Comparison of ENCODE assay signal across 9 mouse cellular contexts in the genomic region with DNA sequence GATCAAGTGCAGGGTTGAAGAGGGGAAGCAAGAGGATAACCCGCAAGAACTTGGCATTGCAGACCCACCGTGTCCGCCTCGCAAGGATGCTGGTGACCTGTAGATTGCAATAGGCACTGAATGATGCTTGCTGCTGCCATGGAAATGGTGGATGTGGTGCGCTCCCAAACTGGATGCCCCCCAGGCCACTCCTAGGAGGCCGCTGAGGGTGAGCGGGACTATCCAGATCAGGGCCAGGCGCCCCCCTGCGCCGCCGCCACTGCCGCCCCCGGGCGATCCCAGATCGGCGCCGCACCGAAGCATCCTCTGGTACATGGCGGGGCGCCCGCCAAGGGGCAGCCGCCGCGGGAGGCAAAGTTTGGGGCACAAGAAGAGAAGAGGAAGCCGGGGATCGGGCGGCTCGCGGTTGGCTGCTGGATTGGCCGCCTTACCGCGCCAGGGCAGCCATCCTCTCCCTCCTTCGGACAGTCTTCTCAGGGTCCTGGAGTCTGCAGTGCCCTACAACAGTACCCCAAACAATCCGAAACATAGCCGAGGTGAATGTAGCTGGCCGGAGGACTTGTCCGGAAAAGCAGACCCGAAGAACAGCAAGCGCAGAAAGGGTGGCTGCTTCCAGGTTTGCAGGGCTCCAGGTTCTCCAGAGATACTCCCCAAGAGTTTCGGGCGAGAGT.
DNase-seq lines count a peak whose midpoint lies in the region; ATAC-seq and TF ChIP-seq lines count a peak whose summit lies in the region.
"Had no signal": no experiment of that assay in that cellular context is flagged by ENCODE, and none has a peak within 500 bp of the region (broad histone marks: within the 10 kb centered on the region; RNA-seq: fewer than 3 reads in every experiment).

No protein-coding gene starts in this region.

- H3K9me3 ChIP-seq in heart, embryonic 16.5 days (replicated peaks; ENCODE audit: control insufficient read depth, low read length): no peaks in the 10 kb centered on the region
- no peaks in the 10 kb centered on the region for H3K9me3 ChIP-seq in embryonic facial prominence, embryonic 10.5 days
- H3K9me3 ChIP-seq in intestine, embryonic 16.5 days (ENCODE audit: control insufficient read depth, low read length): no peaks in the 10 kb centered on the region
- H3K9me3 ChIP-seq in midbrain, embryonic 13.5 days: no peaks in the 10 kb centered on the region

- 0 out of 2 replicates have a peak, but pooled peaks cover 7% of the 10 kb centered on the region for H3K4me1 ChIP-seq in heart, embryonic 16.5 days (ENCODE audit: control insufficient read depth, insufficient read depth, low read length)
- peaks cover 25% of the 10 kb centered on the region for H3K4me1 ChIP-seq in embryonic facial prominence, embryonic 10.5 days
- H3K4me1 ChIP-seq in intestine, embryonic 16.5 days (ENCODE audit: control insufficient read depth, insufficient read depth, low read length): peaks cover 11% of the 10 kb centered on the region
- peaks cover 27% of the 10 kb centered on the region for H3K4me1 ChIP-seq in midbrain, embryonic 13.5 days (replicated peaks)
- H3K4me1 ChIP-seq in kidney, adult 2 months (ENCODE audit: control insufficient read depth, insufficient read depth, low read length): no peaks in the 10 kb centered on the region

- no peak for TF ChIP-seq CTCF in kidney, adult 2 months (conservative IDR thresholded peaks at IDR 0.05; ENCODE audit: insufficient read depth, insufficient read length, low read depth, low read length)

- TF ChIP-seq POLR2A in kidney, adult 2 months (IDR thresholded peaks at IDR 0.05; ENCODE audit: low read depth, low read length): no peak

- no peak overlapping the region for H3K27ac ChIP-seq in heart, embryonic 16.5 days (ENCODE audit: low read length)
- H3K27ac ChIP-seq in embryonic facial prominence, embryonic 10.5 days (replicated peaks): peak overlapping the region; percentile 41; the same call in 1 of the 2 replicates
- H3K27ac ChIP-seq in intestine, embryonic 16.5 days (ENCODE audit: low read length): no peak overlapping the region
- H3K27ac ChIP-seq in midbrain, embryonic 13.5 days: peak overlapping the region; percentile 78
- no peak overlapping the region for H3K27ac ChIP-seq in kidney, adult 2 months (ENCODE audit: insufficient read depth, low read depth, low read length)

- H3K36me3 ChIP-seq in heart, embryonic 16.5 days (ENCODE audit: control insufficient read depth, insufficient read depth): no peaks in the 10 kb centered on the region
- H3K36me3 ChIP-seq in embryonic facial prominence, embryonic 10.5 days (replicated peaks): no peaks in the 10 kb centered on the region
- H3K36me3 ChIP-seq in intestine, embryonic 16.5 days (ENCODE audit: control insufficient read depth, insufficient read depth, low read length): no peaks in the 10 kb centered on the region
- H3K36me3 ChIP-seq in midbrain, embryonic 13.5 days: no peaks in the 10 kb centered on the region
- H3K36me3 ChIP-seq in kidney, adult 2 months (ENCODE audit: control insufficient read depth, insufficient read depth, low read length): no peaks in the 10 kb centered on the region

- no peak for DNase-seq in heart, postnatal 4 days
- DNase-seq in Muller cell, postnatal 12 days (ENCODE audit: inconsistent ontology term): peak; percentile 49
- peak; percentile 60 for DNase-seq in embryonic facial prominence, embryonic 10.5 days (ENCODE audit: low spot score)
- no peak for DNase-seq in MN1 (ENCODE audit: low spot score)
- no peak for DNase-seq in kidney, adult 2 months

- peaks cover 33% of the 10 kb centered on the region for H3K27me3 ChIP-seq in heart, embryonic 16.5 days (ENCODE audit: control insufficient read depth, insufficient read depth, low read length)
- peaks cover 59% of the 10 kb centered on the region for H3K27me3 ChIP-seq in embryonic facial prominence, embryonic 10.5 days (replicated peaks; ENCODE audit: low read depth, poor library complexity, severe bottlenecking)
- H3K27me3 ChIP-seq in intestine, embryonic 16.5 days (replicated peaks; ENCODE audit: control insufficient read depth, insufficient read depth, low read length): peaks cover 26% of the 10 kb centered on the region
- 0 out of 2 replicates have a peak, but pooled peaks cover 8% of the 10 kb centered on the region for H3K27me3 ChIP-seq in midbrain, embryonic 13.5 days
- no peaks in the 10 kb centered on the region; the same call in 1 of the 2 replicates for H3K27me3 ChIP-seq in kidney, adult 2 months (replicated peaks; ENCODE audit: control insufficient read depth, insufficient read depth, low read length)

- no peak for ATAC-seq in heart, embryonic 16.5 days (replicated peaks; ENCODE audit: extremely low read depth, insufficient read depth, low FRiP score)
- peak; percentile 52 for ATAC-seq in intestine, embryonic 16.5 days
- peak; percentile 69 for ATAC-seq in midbrain, embryonic 13.5 days
- ATAC-seq: Patski had no signal

- H3K4me3 ChIP-seq in heart, embryonic 16.5 days (ENCODE audit: low read length): peak overlapping the region; percentile 59
- peak overlapping the region; percentile 63 for H3K4me3 ChIP-seq in embryonic facial prominence, embryonic 10.5 days
- H3K4me3 ChIP-seq in intestine, embryonic 16.5 days (ENCODE audit: low read length): peak overlapping the region; percentile 48
- peak overlapping the region; percentile 67 for H3K4me3 ChIP-seq in midbrain, embryonic 13.5 days (replicated peaks)
- no peak overlapping the region for H3K4me3 ChIP-seq in kidney, adult 2 months (ENCODE audit: insufficient read depth, low read depth, low read length)

- H3K4me2 ChIP-seq in heart, embryonic 16.5 days (ENCODE audit: low read depth, low read length): peak overlapping the region; percentile 90
- peak overlapping the region; percentile 87 for H3K4me2 ChIP-seq in intestine, embryonic 16.5 days (ENCODE audit: low read depth, low read length)
- H3K4me2 ChIP-seq in midbrain, embryonic 13.5 days (replicated peaks): peak overlapping the region; percentile 88

- H3K9ac ChIP-seq in heart, embryonic 16.5 days (ENCODE audit: low read length): peak overlapping the region; percentile 34; the same call in 1 of the 2 replicates
- H3K9ac ChIP-seq in intestine, embryonic 16.5 days (ENCODE audit: low read depth, low read length): peak overlapping the region; percentile 34; the same call in 1 of the 2 replicates
- H3K9ac ChIP-seq in midbrain, embryonic 13.5 days (replicated peaks): peak overlapping the region; percentile 91

- 1% methylated on average over 41 of the region's 41 CpGs for WGBS in heart, embryonic 16.5 days
- WGBS in embryonic facial prominence, embryonic 10.5 days: under 1% methylated on average over 41 of the region's 41 CpGs
- under 1% methylated on average over 40 of the region's 41 CpGs for WGBS in intestine, embryonic 16.5 days
- WGBS in midbrain, embryonic 13.5 days: under 1% methylated on average over 41 of the region's 41 CpGs
- WGBS in kidney, adult 2 months: under 1% methylated on average over 41 of the region's 41 CpGs

Comparison
In these comparisons a context has a peak if more than half of its experiments do, and no peak if none do; other contexts are left out.
1. H3K27ac ChIP-seq: peak in embryonic facial prominence, embryonic 10.5 days (single experiment) and midbrain, embryonic 13.5 days (single experiment); none in heart, embryonic 16.5 days (single experiment), intestine, embryonic 16.5 days (single experiment) and kidney, adult 2 months (single experiment).
2. H3K9ac ChIP-seq: peak in every context shown above with its lines; median percentile 91 in midbrain, embryonic 13.5 days; 34 in heart, embryonic 16.5 days; 34 in intestine, embryonic 16.5 days.
3. DNase-seq: peak in Muller cell, postnatal 12 days (single experiment) and embryonic facial prominence, embryonic 10.5 days (single experiment); none in heart, postnatal 4 days (single experiment), MN1 (single experiment) and kidney, adult 2 months (single experiment).
4. Peak in every context shown above with its lines, with median percentiles within 50 percentile points of each other: H3K4me2 ChIP-seq.